Mouse (Mus musculus) bone marrow macrophage, adult 2 months (primary cell): ENCODE measurements around the gene Stx16. TPM values are rescaled to one million over a fixed set of nuclear protein-coding genes. Genes with fewer than 3 reads are reported as not detected.

Source experiments
- H3K27ac ChIP-seq: 2 replicates; pipeline ENCODE4 v1.5.1; 2012; ENCODE audit warnings: low read depth, low read length; ENCODE audit not compliant: insufficient read depth
- H3K4me1 ChIP-seq: 2 replicates; pipeline ENCODE4 v1.6.1; 2012; ENCODE audit warnings: low read length; ENCODE audit not compliant: control insufficient read depth, insufficient read depth
- H3K4me3 ChIP-seq: 2 replicates; pipeline ENCODE4 v1.5.1; 2012; ENCODE audit warnings: mild to moderate bottlenecking, low read length, moderate library complexity; ENCODE audit not compliant: insufficient read depth
- CTCF ChIP-seq: IDR thresholded peaks from 2 replicates; pipeline ENCODE4 v1.5.1; 2012; ENCODE audit warnings: low read depth, mild to moderate bottlenecking, low read length, moderate library complexity
- POLR2A ChIP-seq: IDR thresholded peaks from 2 replicates; pipeline ENCODE4 v1.6.1; 2012; ENCODE audit warnings: mild to moderate bottlenecking, low read depth, low read length, borderline replicate concordance
- polyA plus RNA-seq: library from polyadenylated mRNA; stranded (reverse); fragments of >200 nt; gene quantifications from 2 replicates; pipeline ENCODE4 v1.2.4, GENCODE M21; 2012; ENCODE audit not compliant: missing spikeins, insufficient read depth, insufficient read length

Gene Stx16
- polyA plus RNA-seq, 1 experiment: 108 TPM

DNA sequence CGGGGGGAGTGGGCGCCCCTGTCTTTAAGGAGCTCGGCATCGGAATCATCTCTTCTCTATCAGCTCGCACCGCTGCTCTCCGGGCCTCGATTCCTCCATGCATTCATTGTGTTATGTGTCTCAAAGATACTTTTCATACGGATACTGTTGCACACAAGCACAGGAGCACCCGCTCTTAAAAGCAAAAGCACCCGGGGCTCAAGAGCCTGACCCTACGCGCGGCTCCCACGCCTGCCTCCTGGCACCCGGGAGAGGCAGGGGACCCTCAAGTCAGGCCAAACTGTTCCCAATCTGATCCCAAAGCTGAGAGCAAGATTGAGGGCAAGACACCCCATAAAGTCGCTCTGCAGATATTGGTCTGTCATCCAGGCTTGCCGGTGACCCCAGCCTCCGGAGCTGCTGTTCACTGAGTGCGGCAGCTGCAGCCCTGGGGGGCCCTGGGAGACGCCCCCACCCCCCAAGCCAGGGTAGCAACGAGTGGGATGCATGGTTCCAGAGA lies 987 bp upstream of the Stx16 start:
- H3K4me3 ChIP-seq: no peak overlapping the region
- H3K27ac ChIP-seq: peak overlapping the region; percentile 93; the same call in 1 of the 2 replicates
- no peak for TF ChIP-seq CTCF
- TF ChIP-seq POLR2A: no peak
- H3K4me1 ChIP-seq: peaks cover 4% of the 10 kb centered on the region

DNA sequence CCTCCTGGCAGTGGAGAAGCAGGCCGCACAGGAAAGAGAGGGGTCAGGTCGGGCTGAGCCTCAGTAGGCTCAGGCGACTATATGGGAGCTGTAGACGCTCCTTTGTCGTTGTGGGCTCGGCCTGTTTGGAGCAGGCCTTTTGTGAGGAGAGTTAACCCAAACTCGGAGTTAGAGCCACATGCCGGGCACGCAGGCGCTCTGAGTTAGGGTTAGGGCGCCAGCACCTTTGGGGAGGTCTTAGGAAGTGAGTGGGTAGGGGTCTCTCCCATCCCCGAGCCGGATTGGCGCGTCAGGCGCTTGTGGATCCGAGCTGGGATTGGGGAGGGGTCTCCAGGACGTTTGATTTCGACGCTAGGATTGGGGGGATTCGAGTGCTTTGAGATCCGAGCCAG lies 321 bp downstream of the Stx16 start:
- peak overlapping the region; percentile 98 for H3K4me3 ChIP-seq

DNA sequence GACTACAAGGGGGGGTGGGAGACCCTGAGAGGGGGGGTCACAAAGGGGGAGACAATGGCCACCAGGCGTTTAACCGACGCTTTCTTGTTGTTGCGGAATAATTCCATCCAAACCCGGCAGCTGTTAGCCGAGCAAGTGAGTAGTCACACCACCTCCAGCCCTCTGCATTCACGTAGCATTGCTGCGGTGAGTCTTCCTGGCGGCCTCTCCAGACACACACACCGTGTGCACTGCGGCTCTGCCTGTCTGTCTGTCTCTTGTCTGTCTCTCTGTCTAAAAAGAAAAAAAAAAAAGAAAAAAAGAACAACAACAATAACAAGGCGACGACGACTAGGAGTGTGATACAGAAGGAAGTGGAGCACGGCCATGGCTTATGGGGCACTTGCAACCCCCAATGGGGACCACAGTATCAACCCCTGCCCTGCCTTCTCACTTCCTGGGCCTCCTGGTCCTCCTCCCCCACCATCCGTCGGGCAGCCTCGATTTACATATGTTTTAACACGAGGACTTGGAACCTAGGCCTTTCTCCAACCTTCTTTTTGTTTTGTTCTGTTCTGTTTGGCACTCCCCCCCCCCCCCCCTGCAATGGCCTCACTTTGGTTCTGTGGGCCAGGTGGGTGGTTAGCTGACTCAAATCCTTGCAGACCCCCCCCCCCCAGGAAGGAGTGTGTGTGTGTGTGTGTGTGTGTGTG lies 1.0 kb downstream of the Stx16 start:
- Histone ChIP-seq H3K4me1 (peaks cover 8% of the 10 kb centered on the region), H3K27ac (peak overlapping the region; percentile 87), H3K4me3 (peak overlapping the region; percentile 98)
- TF ChIP-seq POLR2A (no peak), CTCF (no peak)

More for the DNA sequence above, 321 bp downstream of the Stx16 start:
- TF ChIP-seq POLR2A (no peak), CTCF (no peak)
- Histone ChIP-seq H3K4me1 (peaks cover 8% of the 10 kb centered on the region), H3K27ac (peak overlapping the region; percentile 87)

DNA sequence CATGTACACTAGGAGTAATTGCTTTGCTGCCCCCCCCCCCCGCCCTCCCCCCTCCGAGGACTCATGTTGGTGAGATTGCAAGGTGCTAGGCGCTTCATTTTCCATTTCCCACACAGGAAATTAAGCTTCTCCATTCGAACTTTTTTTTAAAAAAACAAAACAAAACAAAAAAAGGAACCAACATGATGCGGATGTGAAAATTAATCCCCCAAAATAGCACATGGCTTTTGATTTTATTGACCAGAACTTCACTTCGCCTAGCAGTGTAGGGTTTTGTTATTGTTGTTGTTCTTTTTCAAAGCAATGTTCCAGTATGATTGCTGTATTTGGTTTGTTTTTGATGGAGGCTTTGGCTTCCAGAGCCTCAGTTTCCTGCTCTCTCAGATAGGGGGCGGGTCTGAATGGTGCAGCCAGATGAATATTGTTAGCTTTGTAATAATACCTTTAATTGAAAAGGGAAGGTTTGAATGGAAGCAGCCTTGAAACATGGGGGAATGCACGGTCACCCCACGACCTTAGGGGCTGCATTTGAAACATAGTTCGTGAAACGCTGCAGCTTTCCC lies 1.7 kb downstream of the Stx16 start:
- Histone ChIP-seq H3K27ac (peak overlapping the region; percentile 93), H3K4me3 (peak overlapping the region; percentile 98), H3K4me1 (peaks cover 8% of the 10 kb centered on the region)
- no peak for TF ChIP-seq POLR2A
- no peak for TF ChIP-seq CTCF

DNA sequence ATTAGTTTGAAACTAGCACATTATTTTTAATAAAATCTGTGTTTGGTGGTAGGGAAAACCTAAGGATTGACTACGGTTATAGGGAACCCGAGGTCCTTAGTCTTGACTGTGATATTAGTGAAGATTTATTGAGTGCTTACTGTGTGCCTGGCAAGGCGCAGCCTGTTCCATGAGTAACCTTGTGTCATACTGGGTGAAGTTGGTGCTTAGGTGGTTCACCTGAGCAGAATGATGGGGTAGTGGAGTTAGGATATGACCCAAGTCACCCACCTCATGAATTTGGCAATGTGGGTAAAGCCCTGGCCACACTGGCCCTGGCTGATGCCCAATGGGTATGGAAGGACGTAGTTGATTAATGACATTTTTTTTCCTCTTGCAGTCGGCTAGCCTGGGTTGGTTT lies 5.7 kb downstream of the Stx16 start:
- Histone ChIP-seq H3K4me1 (peaks cover 21% of the 10 kb centered on the region), H3K27ac (no peak overlapping the region), H3K4me3 (no peak overlapping the region)
- no peak for TF ChIP-seq POLR2A
- TF ChIP-seq CTCF: no peak

DNA sequence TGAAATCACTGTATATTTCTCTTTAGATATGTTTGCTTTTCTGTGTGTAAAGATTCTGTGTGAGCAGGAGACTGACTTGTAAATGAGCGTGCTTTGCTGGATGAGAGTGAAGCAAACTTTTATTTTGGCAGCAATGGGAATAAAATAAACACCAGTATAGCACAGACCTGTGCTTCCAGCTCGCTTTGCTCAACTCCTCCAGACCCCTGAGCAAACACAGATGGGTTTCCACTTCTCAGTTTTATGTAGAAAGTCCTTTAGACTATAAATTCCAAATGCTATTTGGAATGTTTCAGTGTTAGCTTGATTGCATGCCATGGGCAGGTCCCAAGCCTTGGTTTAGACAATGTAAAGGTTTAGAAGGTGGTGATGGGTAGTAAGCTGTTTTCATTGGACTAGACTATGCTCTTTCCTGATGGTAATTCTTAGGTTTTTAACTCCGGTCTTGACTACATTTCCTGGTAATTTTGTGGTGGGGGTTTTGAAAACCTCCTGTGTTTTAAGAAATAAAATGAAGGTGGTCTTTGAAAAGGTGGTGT lies 6.3 kb downstream of the Stx16 start:
- TF ChIP-seq POLR2A: no peak
- no peak for TF ChIP-seq CTCF
- Histone ChIP-seq H3K27ac (no peak overlapping the region), H3K4me3 (no peak overlapping the region), H3K4me1 (peaks cover 21% of the 10 kb centered on the region)

DNA sequence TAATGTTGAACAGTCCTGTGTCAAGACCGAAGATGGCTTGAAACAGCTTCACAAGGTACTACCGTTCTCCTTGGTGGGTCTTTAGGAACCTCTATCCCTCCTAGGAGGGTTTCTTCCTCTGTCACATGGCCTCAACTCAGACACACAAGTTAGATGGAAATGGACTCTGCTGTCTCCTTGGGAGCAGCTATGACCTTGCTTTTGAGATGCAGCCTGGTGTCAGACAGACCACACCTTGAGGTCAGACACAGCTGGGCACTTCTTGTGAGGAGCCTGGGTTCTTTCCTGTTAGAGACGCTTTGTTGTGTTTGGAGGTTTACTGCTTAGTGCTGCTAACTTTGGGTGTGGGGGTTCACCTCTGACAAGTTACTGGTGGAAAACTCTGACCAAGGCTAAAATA lies 19.0 kb downstream of the Stx16 start:
- Histone ChIP-seq H3K4me3 (no peak overlapping the region), H3K4me1 (no peaks in the 10 kb centered on the region), H3K27ac (no peak overlapping the region)
- TF ChIP-seq POLR2A (no peak), CTCF (no peak)

DNA sequence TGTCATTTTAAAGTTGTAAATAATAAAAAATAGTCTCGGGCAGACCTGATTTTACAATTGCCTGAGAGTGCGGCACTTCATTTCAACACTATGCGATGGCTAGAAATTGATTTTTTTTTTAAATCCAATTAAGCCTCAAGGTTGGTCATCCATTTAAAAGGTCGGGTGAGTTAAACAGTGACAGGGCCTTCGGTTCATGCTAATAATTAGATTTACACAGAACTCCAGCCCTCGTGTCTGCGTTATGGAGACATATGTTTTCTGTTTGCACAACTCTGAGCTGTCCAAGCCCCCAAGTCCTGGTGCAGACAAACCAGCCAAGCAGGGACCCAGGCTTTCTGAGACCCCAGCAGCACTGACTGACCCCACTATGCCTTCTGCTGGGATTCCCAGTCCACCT lies 26.3 kb downstream of the Stx16 start:
- H3K4me3 ChIP-seq: no peak overlapping the region

DNA sequence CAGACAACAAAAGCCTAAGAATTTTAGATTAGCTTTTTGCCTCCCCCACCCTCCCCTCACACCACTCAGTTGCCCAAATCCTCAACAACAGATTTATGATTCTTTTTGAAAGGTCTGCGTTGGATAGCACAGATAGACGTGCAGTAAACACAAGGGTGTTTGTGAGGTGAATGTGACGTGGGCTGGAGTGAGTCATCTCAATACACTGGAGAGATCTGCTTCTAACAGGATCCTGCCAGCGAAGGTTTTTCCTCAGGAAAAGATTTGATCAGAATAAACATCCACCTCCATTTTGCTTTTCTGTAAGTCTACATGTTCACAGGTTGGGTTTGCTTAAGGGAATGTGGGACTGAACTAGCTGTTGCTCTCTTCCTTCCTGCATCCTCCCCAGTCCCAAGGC lies 27.4 kb downstream of the Stx16 start:
- Histone ChIP-seq H3K27ac (no peak overlapping the region), H3K4me3 (no peak overlapping the region), H3K4me1 (no peaks in the 10 kb centered on the region)
- TF ChIP-seq CTCF (no peak), POLR2A (no peak)

More for the DNA sequence above, 26.3 kb downstream of the Stx16 start:
- Histone ChIP-seq H3K27ac (no peak overlapping the region), H3K4me1 (no peaks in the 10 kb centered on the region)
- TF ChIP-seq CTCF (no peak), POLR2A (no peak)

DNA sequence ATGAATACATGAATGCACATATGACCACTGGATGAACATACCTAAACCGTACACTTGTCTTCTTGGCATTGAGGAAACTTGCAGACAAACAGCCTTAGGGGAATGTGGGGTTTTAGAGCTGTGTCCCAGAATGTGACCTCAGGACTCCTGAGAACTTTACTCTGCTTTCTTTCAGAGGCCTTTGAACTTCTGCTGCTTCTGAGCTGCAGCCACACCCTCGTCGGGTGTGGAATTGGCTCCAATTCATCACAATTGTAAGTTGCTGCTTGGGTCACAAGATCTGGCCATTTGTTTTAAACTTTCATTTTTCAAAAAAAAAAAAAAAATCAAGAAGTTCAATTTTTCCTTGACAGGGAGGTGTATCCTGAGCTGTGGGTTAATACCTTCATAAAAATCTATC lies 31.3 kb downstream of the Stx16 start:
- TF ChIP-seq CTCF (no peak), POLR2A (no peak)
- Histone ChIP-seq H3K4me3 (no peak overlapping the region), H3K27ac (no peak overlapping the region), H3K4me1 (peaks cover 11% of the 10 kb centered on the region)
